Mouse (Mus musculus) limb, embryonic 15.5 days (tissue): ENCODE results near the gene Ddx50. TPM values are rescaled to one million over a fixed set of nuclear protein-coding genes. Genes with fewer than 3 reads are reported as not detected.
"Not testable (repeated sequence)": the region's sequence is repeated elsewhere in the genome, so short reads cannot be mapped to it uniquely, and the experiment has no call there.

Source experiments
- ATAC-seq: fragments of 200-750 bp; cut with Nextera tagmentation; 2 replicates; pipeline ENCODE4 v1.8.0; 2017; ENCODE audit warnings: low read depth, moderate TSS enrichment; ENCODE audit not compliant: insufficient number of reproducible peaks, low FRiP score, low TSS enrichment
- H3K27ac ChIP-seq: fragments of 300-500 bp; sonication (generic); 2 replicates; pipeline ENCODE4 v1.5.1; 2015; ENCODE audit warnings: moderate library complexity, mild to moderate bottlenecking, inconsistent platforms
- H3K27me3 ChIP-seq: fragments of 300-500 bp; sonication (generic); 2 replicates; pipeline ENCODE4 v1.6.1; 2015; ENCODE audit warnings: inconsistent platforms
- H3K36me3 ChIP-seq: fragments of 300-500 bp; sonication (generic); 2 replicates; pipeline ENCODE4 v1.6.1; 2015; ENCODE audit warnings: inconsistent platforms
- H3K4me1 ChIP-seq: fragments of 300-500 bp; sonication (generic); 2 replicates; pipeline ENCODE4 v1.6.1; 2015; ENCODE audit warnings: inconsistent platforms
- H3K4me2 ChIP-seq: fragments of 300-500 bp; sonication (generic); 2 replicates; pipeline ENCODE4 v1.6.1; 2015; ENCODE audit warnings: mild to moderate bottlenecking, inconsistent platforms
- H3K4me3 ChIP-seq: fragments of 300-500 bp; sonication (generic); 2 replicates; pipeline ENCODE4 v1.5.1; 2015; ENCODE audit warnings: mild to moderate bottlenecking, inconsistent platforms
- H3K9ac ChIP-seq: fragments of 300-500 bp; sonication (generic); 2 replicates; pipeline ENCODE4 v1.6.1; 2015; ENCODE audit warnings: inconsistent platforms
- H3K9me3 ChIP-seq: fragments of 300-500 bp; sonication (generic); 2 replicates; pipeline ENCODE4 v1.6.1; 2016; ENCODE audit warnings: inconsistent platforms
- WGBS: fragments of 180-500 bp; shearing (Covaris S2); methylation state at CpG from one replicate; pipeline ENCODE4 v1.1.7; 2015; 5-methylcytosine and 5-hydroxymethylcytosine counted together
- polyA plus RNA-seq: library from polyadenylated mRNA; unstranded; fragments of >200 nt; fragmentation: Nextera tagmentation; extraction: Ambion mirVana; gene quantifications from 2 replicates; pipeline ENCODE4 v1.2.1, GENCODE M21; 2015

Gene Ddx50
- polyA plus RNA-seq, 1 experiment from 2014 or later, result 157 TPM

GRCm38 (mm10) chr10:62600056-62600455, 51.0 kb downstream of the Ddx50 start:
- H3K4me2 ChIP-seq, result no peak overlapping the region
- 88% methylated on average over 6 of the region's 6 CpGs for WGBS
- no peak overlapping the region for H3K27ac ChIP-seq

DNA sequence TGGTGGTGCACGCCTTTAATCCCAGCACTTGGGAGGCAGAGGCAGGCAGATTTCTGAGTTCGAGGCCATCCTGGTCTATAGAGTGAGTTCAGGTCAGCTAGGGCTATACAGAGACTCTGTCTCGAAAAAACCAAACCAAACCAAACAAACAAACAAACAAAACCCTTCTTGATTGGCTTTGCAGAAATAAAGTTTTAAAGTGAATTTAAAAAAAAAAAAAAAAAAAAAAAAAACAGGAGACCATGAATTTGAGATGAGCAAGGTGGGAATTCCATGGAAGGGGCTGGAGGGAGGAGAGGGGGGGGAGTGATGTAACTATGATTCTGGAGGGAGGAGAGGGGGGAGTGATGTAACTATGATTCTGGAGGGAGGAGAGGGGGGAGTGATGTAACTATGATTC, 51.7 kb downstream of the Ddx50 start:
- not testable (repeated sequence) for H3K4me3 ChIP-seq, ATAC-seq, H3K9me3 ChIP-seq, H3K9ac ChIP-seq, H3K4me2 ChIP-seq, H3K27ac ChIP-seq, H3K27me3 ChIP-seq
- WGBS, result 92% methylated on average over 3 of the region's 3 CpGs
- H3K36me3 ChIP-seq, result peaks cover 37% of the 10 kb centered on the region
- peaks cover 19% of the 10 kb centered on the region; the same call in 1 of the 2 replicates for H3K4me1 ChIP-seq

More at GRCm38 (mm10) chr10:62600056-62600455, 51.0 kb downstream of the Ddx50 start:
- no peak overlapping the region for H3K9ac ChIP-seq
- H3K9me3 ChIP-seq, result no peaks in the 10 kb centered on the region
- no peaks in the 10 kb centered on the region for H3K27me3 ChIP-seq
- ATAC-seq, result no peak
- H3K4me1 ChIP-seq, result peaks cover 19% of the 10 kb centered on the region; the same call in 1 of the 2 replicates
- peaks cover 32% of the 10 kb centered on the region for H3K36me3 ChIP-seq
- no peak overlapping the region for H3K4me3 ChIP-seq

DNA sequence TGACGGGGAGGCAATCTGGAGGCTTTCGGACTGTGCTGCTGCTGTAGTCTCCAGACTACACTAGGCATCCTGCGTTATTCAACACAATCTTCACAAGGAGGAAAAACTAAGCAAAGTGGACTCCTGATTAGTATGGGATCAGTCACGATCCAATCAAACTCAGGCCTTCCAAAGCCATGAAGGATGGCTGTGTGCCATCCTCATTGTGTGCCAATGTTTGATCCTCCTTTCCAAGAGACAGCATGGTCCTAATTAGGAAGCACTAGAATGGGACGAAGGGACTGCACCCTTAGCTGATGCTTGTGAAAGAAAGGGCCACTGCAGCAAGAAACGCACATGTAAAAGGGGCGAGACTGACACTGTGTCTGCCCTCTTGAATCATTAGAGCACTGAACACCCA, 58.5 kb downstream of the Ddx50 start:
- no peaks in the 10 kb centered on the region for H3K9me3 ChIP-seq
- WGBS, result 82% methylated on average over 7 of the region's 7 CpGs
- H3K4me3 ChIP-seq, result no peak overlapping the region
- H3K4me1 ChIP-seq, result no peaks in the 10 kb centered on the region
- no peak overlapping the region for H3K9ac ChIP-seq
- no peak overlapping the region for H3K27ac ChIP-seq
- peaks cover 85% of the 10 kb centered on the region for H3K36me3 ChIP-seq
- H3K4me2 ChIP-seq, result no peak overlapping the region
- ATAC-seq, result no peak
- no peaks in the 10 kb centered on the region for H3K27me3 ChIP-seq

GRCm38 (mm10) chr10:62590200-62590599, 60.8 kb downstream of the Ddx50 start:
- H3K4me3 ChIP-seq, result no peak overlapping the region
- H3K9me3 ChIP-seq, result no peaks in the 10 kb centered on the region
- no peak overlapping the region for H3K9ac ChIP-seq
- peaks cover 86% of the 10 kb centered on the region for H3K36me3 ChIP-seq
- H3K27ac ChIP-seq, result no peak overlapping the region
- no peaks in the 10 kb centered on the region for H3K27me3 ChIP-seq
- no peak overlapping the region for H3K4me2 ChIP-seq
- WGBS, result 28% methylated on average over 6 of the region's 6 CpGs
- H3K4me1 ChIP-seq, result no peaks in the 10 kb centered on the region
- no peak for ATAC-seq

DNA sequence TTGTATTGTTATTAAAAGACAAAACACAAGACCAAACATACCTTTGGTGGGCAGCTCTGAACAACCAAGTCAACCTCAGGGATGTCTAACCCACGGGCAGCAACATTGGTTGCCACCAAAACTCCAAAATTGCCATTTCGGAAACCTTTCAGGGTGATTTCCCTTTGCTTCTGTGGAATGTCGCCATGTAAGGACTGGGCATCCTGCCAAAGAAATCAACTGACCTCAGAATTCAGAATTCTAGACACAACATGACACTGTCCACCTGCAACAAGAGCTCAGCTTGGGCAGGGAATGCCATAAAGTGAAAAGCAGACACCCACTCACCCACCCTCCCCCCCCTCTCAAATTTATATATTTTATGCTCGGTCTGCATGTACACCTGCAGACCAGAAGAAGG, 62.4 kb downstream of the Ddx50 start:
- Histone ChIP-seq H3K9ac (no peak overlapping the region), H3K4me3 (no peak overlapping the region), H3K36me3 (peaks cover 89% of the 10 kb centered on the region), H3K4me1 (no peaks in the 10 kb centered on the region), H3K9me3 (no peaks in the 10 kb centered on the region), H3K4me2 (no peak overlapping the region), H3K27me3 (no peaks in the 10 kb centered on the region), H3K27ac (no peak overlapping the region)
- WGBS, result 63% methylated on average over 4 of the region's 4 CpGs
- ATAC-seq, result no peak

DNA sequence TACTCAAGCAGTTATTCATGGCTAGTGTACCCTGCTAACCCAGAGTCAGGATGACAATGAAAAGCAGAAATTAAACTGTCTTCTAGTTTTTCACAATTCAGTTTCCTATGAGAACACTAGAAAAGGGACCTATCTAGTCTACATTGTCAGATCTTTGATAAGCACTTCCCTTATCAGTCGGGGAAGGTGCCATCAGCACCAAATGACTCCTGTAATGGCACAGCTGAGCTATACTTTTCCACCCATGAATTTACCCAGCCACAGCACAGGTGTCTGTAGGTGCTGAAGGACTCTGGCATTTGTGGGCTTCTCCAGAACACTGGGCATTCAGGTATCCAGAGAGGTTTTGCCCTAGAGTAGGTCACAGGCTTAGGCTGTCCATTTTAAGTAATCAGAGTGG, 67.8 kb downstream of the Ddx50 start:
- H3K27ac ChIP-seq, result no peak overlapping the region
- 85% methylated on average over 1 of the region's 1 CpGs for WGBS
- H3K9me3 ChIP-seq, result no peaks in the 10 kb centered on the region
- no peaks in the 10 kb centered on the region for H3K4me1 ChIP-seq
- H3K4me3 ChIP-seq, result no peak overlapping the region
- H3K36me3 ChIP-seq, result peaks cover 74% of the 10 kb centered on the region
- no peak for ATAC-seq
- no peak overlapping the region for H3K9ac ChIP-seq
- no peak overlapping the region for H3K4me2 ChIP-seq
- no peaks in the 10 kb centered on the region for H3K27me3 ChIP-seq

DNA sequence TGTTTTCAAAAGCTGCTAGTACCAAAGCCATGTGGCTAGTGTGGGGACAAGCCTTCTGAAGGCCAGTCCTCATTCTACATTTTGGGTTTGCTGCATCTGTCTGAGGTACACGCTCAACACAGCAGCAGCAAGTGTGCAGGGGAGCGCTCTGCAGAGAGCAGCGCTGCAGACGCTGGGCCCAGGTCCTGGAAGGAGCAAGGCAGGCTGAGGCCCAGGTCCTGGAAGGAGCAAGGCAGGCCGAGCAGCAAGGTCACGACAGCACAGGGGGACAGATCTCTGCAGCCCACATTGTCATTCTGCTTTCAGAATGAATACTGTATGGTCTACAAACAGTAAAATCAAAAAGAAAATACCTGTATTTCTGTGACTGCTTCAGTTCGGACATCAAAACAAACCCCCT, 68.3 kb downstream of the Ddx50 start:
- no peaks in the 10 kb centered on the region for H3K9me3 ChIP-seq
- H3K4me3 ChIP-seq, result no peak overlapping the region
- no peaks in the 10 kb centered on the region for H3K27me3 ChIP-seq
- no peak overlapping the region for H3K4me2 ChIP-seq
- no peak for ATAC-seq
- no peak overlapping the region for H3K9ac ChIP-seq
- WGBS, result 80% methylated on average over 7 of the region's 7 CpGs
- peaks cover 69% of the 10 kb centered on the region for H3K36me3 ChIP-seq
- H3K27ac ChIP-seq, result no peak overlapping the region
- H3K4me1 ChIP-seq, result peaks cover 2% of the 10 kb centered on the region

- H3K4me1 ChIP-seq, result peaks cover 7% of the 10 kb centered on the region
- H3K27ac ChIP-seq, result no peak overlapping the region
- no peak overlapping the region for H3K9ac ChIP-seq
- ATAC-seq, result no peak
- no peaks in the 10 kb centered on the region for H3K27me3 ChIP-seq
- no peak overlapping the region for H3K4me3 ChIP-seq
- H3K4me2 ChIP-seq, result no peak overlapping the region
- no peaks in the 10 kb centered on the region for H3K9me3 ChIP-seq
- H3K36me3 ChIP-seq, result peaks cover 64% of the 10 kb centered on the region
- 89% methylated on average over 17 of the region's 17 CpGs for WGBS
Measured at GRCm38 (mm10) chr10:62582263-62582662, 68.8 kb downstream of the Ddx50 start.

DNA sequence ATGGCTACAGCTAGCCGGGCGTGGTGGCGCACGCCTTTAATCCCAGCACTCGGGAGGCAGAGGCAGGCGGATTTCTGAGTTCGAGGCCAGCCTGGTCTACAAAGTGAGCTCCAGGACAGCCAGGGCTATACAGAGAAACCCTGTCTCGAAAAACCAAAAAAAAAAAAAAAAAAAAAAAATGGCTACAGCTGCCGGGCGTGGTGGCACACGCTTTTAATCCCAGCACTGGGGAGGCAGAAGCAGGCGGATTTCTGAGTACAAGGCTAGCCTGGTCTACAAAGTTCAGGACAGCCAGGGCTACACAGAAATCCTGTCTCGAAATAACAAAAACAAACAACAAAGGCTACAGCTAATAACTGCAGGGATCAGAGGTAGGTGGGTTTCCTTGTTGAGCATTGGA, 71.9 kb downstream of the Ddx50 start:
- 81% methylated on average over 12 of the region's 13 CpGs for WGBS
- H3K4me1 ChIP-seq, result peaks cover 15% of the 10 kb centered on the region
- peaks cover 50% of the 10 kb centered on the region for H3K36me3 ChIP-seq

DNA sequence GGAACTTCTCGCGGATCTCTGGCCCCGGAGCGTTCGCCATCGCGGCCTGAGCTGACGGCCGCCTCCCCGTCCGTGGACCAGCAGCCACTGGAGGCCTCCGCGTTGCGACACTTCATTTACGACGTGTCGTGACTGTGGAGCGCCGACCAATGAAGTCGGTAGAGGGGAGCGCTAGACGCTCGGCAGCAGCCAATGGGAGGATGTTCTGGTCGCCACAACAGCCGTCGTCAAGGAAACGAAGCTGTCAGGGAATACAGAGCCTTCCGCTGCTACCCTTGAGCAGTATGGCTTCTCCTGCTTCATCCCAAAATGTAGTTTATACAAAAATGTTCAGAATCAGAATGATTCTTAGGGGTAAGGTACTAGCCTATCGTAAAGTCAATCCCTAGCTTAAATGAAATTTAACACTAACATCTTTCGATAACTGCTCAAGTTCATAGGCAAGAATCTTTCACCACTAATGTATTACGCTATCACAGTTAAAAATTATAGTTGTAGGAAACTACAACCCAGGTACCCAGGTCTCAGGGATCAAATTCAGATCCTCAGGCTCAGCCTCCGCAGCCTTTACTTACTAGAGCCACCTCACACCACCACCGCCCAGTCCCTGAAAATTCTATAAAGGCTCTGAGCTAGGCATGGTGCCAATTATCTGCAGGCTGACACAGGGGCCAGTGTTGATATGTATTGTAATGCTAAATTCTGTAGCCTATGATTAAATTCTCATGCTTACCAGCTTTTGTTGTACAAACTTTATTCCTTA, 72.5 kb downstream of the Ddx50 start, which contains the start of gene Kif1bp:
TSS of gene Kif1bp (minus strand) at position 120 of the 763 bp plus-strand sequence.
- WGBS, result 5% methylated on average over 33 of the region's 33 CpGs
- Histone ChIP-seq H3K4me2 (peak within 1 kb of the TSS; percentile 82), H3K4me1 (peaks cover 15% of the 10 kb centered on the region), H3K36me3 (peaks cover 48% of the 10 kb centered on the region), H3K4me3 (peak within 1 kb of the TSS; percentile 96), H3K27me3 (no peaks in the 10 kb centered on the region), H3K9me3 (no peaks in the 10 kb centered on the region), H3K27ac (peak within 1 kb of the TSS; percentile 80), H3K9ac (peak within 1 kb of the TSS; percentile 76)
- peak; percentile 99 for ATAC-seq

More for the DNA sequence above, 71.9 kb downstream of the Ddx50 start:
- not testable (repeated sequence) for H3K4me3 ChIP-seq, H3K4me2 ChIP-seq, H3K27ac ChIP-seq, H3K27me3 ChIP-seq, ATAC-seq, H3K9ac ChIP-seq, H3K9me3 ChIP-seq

GRCm38 (mm10) chr10:62577673-62578337, 73.2 kb downstream of the Ddx50 start:
- Histone ChIP-seq H3K4me2 (peak overlapping the region; percentile 82), H3K36me3 (peaks cover 48% of the 10 kb centered on the region), H3K27me3 (no peaks in the 10 kb centered on the region), H3K9ac (peak overlapping the region; percentile 76), H3K4me3 (peak overlapping the region; percentile 96), H3K27ac (peak overlapping the region; percentile 80), H3K9me3 (no peaks in the 10 kb centered on the region), H3K4me1 (peaks cover 15% of the 10 kb centered on the region)
- peak; percentile 75; the same call in 1 of the 2 replicates for ATAC-seq
- WGBS, result under 1% methylated on average over 53 of the region's 54 CpGs

DNA sequence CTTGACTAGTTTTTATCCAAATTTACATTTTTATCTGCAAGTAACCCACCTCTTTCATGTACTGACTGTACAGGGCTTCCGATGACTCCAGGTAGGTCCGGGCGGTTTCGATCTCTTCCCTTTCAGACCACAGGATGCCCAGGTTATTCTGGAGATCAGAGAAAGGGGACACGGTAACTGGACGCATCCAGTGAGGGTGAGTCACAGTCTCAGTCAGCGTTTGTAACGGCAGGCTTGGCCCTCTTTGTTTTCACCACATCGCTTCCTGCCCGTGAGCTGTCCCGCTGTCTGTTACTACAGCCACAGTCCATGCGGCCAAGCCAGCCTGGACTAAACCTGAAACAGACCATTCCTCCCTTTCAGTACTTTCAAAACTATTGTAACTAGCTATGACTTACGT, 76.0 kb downstream of the Ddx50 start:
- no peak overlapping the region for H3K27ac ChIP-seq
- 93% methylated on average over 13 of the region's 13 CpGs for WGBS
- no peaks in the 10 kb centered on the region for H3K27me3 ChIP-seq
- no peak overlapping the region for H3K4me3 ChIP-seq
- H3K4me1 ChIP-seq, result peaks cover 15% of the 10 kb centered on the region
- H3K9ac ChIP-seq, result no peak overlapping the region
- no peaks in the 10 kb centered on the region for H3K9me3 ChIP-seq
- H3K4me2 ChIP-seq, result no peak overlapping the region
- no peak for ATAC-seq
- H3K36me3 ChIP-seq, result peaks cover 45% of the 10 kb centered on the region
